Mouse (Mus musculus): Measurements from ENCODE around the gene Dctn5. TPM values are rescaled to one million over a fixed set of nuclear protein-coding genes. Genes with fewer than 3 reads are reported as not detected.
"Not testable (repeated sequence)": the region's sequence is repeated elsewhere in the genome, so short reads cannot be mapped to it uniquely, and the experiment has no call there.

Dctn5 gene
- polyA plus RNA-seq (2016; fragmentation: Nextera tagmentation; extraction: Ambion mirVana): 136 and 146 TPM in 2 replicates

- under 1% methylated on average over 54 of the region's 54 CpGs for WGBS
- peak within 1 kb of the TSS; percentile 83 for H3K4me3 ChIP-seq
- H3K36me3 ChIP-seq: peaks cover 33% of the 10 kb centered on the region
- peak within 1 kb of the TSS; percentile 84 for H3K4me2 ChIP-seq (replicated peaks)
- no peak within 1 kb of the TSS for H3K27ac ChIP-seq
- peak within 1 kb of the TSS; percentile 72 for H3K9ac ChIP-seq
- peaks cover 10% of the 10 kb centered on the region for H3K4me1 ChIP-seq
- no peaks in the 10 kb centered on the region for H3K27me3 ChIP-seq (replicated peaks)
- ATAC-seq (ENCODE audit: low FRiP score, low read depth): peak; percentile 96
- no peaks in the 10 kb centered on the region for H3K9me3 ChIP-seq
Measured at GRCm38 (mm10) chr7:122132497-122133337, at the start of gene Dctn5, which contains the start of gene Palb2. Gene Dctn5 (plus strand): TSS chr7:122133041. Gene Palb2 (minus strand): TSS chr7:122132985.

- WGBS: 94% methylated on average over 11 of the region's 11 CpGs
- Histone ChIP-seq H3K27me3 (replicated peaks) (no peaks in the 10 kb centered on the region), H3K27ac (no peak overlapping the region), H3K4me1 (no peaks in the 10 kb centered on the region), H3K9ac (no peak overlapping the region), H3K36me3 (peaks cover 75% of the 10 kb centered on the region), H3K9me3 (no peaks in the 10 kb centered on the region), H3K4me3 (no peak overlapping the region), H3K4me2 (replicated peaks) (no peak overlapping the region)
- no peak for ATAC-seq (ENCODE audit: low FRiP score, low read depth)
Measured at GRCm38 (mm10) chr7:122087195-122087982, 45.5 kb upstream of the Dctn5 start.

- no peaks in the 10 kb centered on the region for H3K4me1 ChIP-seq
- H3K4me2 ChIP-seq (replicated peaks): no peak overlapping the region
- WGBS: 95% methylated on average over 2 of the region's 2 CpGs
- no peaks in the 10 kb centered on the region for H3K9me3 ChIP-seq
- no peak for ATAC-seq (ENCODE audit: low FRiP score, low read depth)
- no peak overlapping the region for H3K4me3 ChIP-seq
- H3K27me3 ChIP-seq (replicated peaks): no peaks in the 10 kb centered on the region
- H3K9ac ChIP-seq: no peak overlapping the region
- H3K27ac ChIP-seq: no peak overlapping the region
- H3K36me3 ChIP-seq: peaks cover 70% of the 10 kb centered on the region
Measured at GRCm38 (mm10) chr7:122094564-122095330, 38.1 kb upstream of the Dctn5 start.

- WGBS: 95% methylated on average over 3 of the region's 3 CpGs
- ATAC-seq (ENCODE audit: low FRiP score, low read depth): no peak
- Histone ChIP-seq H3K9ac (no peak overlapping the region), H3K4me1 (peaks cover 8% of the 10 kb centered on the region), H3K27ac (no peak overlapping the region), H3K4me3 (no peak overlapping the region), H3K4me2 (replicated peaks) (no peak overlapping the region), H3K27me3 (replicated peaks) (no peaks in the 10 kb centered on the region), H3K36me3 (peaks cover 40% of the 10 kb centered on the region), H3K9me3 (no peaks in the 10 kb centered on the region)
Measured at GRCm38 (mm10) chr7:122098009-122098408, 34.8 kb upstream of the Dctn5 start.

- Histone ChIP-seq H3K27ac (no peak overlapping the region), H3K36me3 (peaks cover 30% of the 10 kb centered on the region), H3K4me2 (replicated peaks) (no peak overlapping the region), H3K4me1 (peaks cover 8% of the 10 kb centered on the region), H3K27me3 (replicated peaks) (no peaks in the 10 kb centered on the region), H3K9me3 (no peaks in the 10 kb centered on the region), H3K4me3 (no peak overlapping the region), H3K9ac (no peak overlapping the region)
- WGBS: 78% methylated on average over 4 of the region's 4 CpGs
- no peak for ATAC-seq (ENCODE audit: low FRiP score, low read depth)
Measured at GRCm38 (mm10) chr7:122099222-122099621, 33.6 kb upstream of the Dctn5 start.

GRCm38 (mm10) chr7:122101014-122101746, 31.7 kb upstream of the Dctn5 start:
- Histone ChIP-seq H3K9ac (peak overlapping the region; percentile 84), H3K4me3 (peak overlapping the region; percentile 82), H3K4me2 (replicated peaks) (peak overlapping the region; percentile 80), H3K36me3 (peaks cover 11% of the 10 kb centered on the region)
- not testable (repeated sequence) for H3K27me3 ChIP-seq (replicated peaks); H3K4me1 ChIP-seq; H3K27ac ChIP-seq; H3K9me3 ChIP-seq
- peak; percentile 65 for ATAC-seq (ENCODE audit: low FRiP score, low read depth)
- 7% methylated on average over 28 of the region's 28 CpGs for WGBS

- Histone ChIP-seq H3K27me3 (replicated peaks) (no peaks in the 10 kb centered on the region), H3K9ac (peak within 1 kb of the TSS; percentile 84), H3K4me2 (replicated peaks) (peak within 1 kb of the TSS; percentile 80), H3K27ac (no peak within 1 kb of the TSS), H3K36me3 (peaks cover 8% of the 10 kb centered on the region), H3K4me1 (peaks cover 8% of the 10 kb centered on the region), H3K9me3 (no peaks in the 10 kb centered on the region), H3K4me3 (peak within 1 kb of the TSS; percentile 82)
- ATAC-seq (ENCODE audit: low FRiP score, low read depth): peak; percentile 96
- WGBS: under 1% methylated on average over 34 of the region's 43 CpGs
Measured at GRCm38 (mm10) chr7:122101747-122102244, 31.0 kb upstream of the Dctn5 start, which contains the start of gene Ndufab1. Gene Ndufab1 (minus strand): TSS chr7:122101886.

GRCm38 (mm10) chr7:122108206-122108605, 24.6 kb upstream of the Dctn5 start:
- 95% methylated on average over 6 of the region's 6 CpGs for WGBS
- Histone ChIP-seq H3K27ac (no peak overlapping the region), H3K27me3 (replicated peaks) (no peaks in the 10 kb centered on the region), H3K4me1 (no peaks in the 10 kb centered on the region), H3K9ac (no peak overlapping the region), H3K36me3 (peaks cover 17% of the 10 kb centered on the region), H3K4me3 (no peak overlapping the region), H3K4me2 (replicated peaks) (no peak overlapping the region), H3K9me3 (no peaks in the 10 kb centered on the region)
- ATAC-seq (ENCODE audit: low FRiP score, low read depth): no peak

- Histone ChIP-seq H3K9ac (no peak overlapping the region), H3K27me3 (replicated peaks) (no peaks in the 10 kb centered on the region), H3K4me2 (replicated peaks) (no peak overlapping the region), H3K36me3 (peaks cover 54% of the 10 kb centered on the region), H3K9me3 (no peaks in the 10 kb centered on the region), H3K4me3 (no peak overlapping the region), H3K27ac (no peak overlapping the region), H3K4me1 (no peaks in the 10 kb centered on the region)
- WGBS: 89% methylated on average over 4 of the region's 4 CpGs
- ATAC-seq (ENCODE audit: low FRiP score, low read depth): no peak
Measured at GRCm38 (mm10) chr7:122123518-122123917, 9.3 kb upstream of the Dctn5 start.

- Histone ChIP-seq H3K4me3 (no peak overlapping the region), H3K36me3 (peaks cover 49% of the 10 kb centered on the region), H3K4me1 (no peaks in the 10 kb centered on the region), H3K27me3 (replicated peaks) (no peaks in the 10 kb centered on the region), H3K27ac (no peak overlapping the region), H3K4me2 (replicated peaks) (no peak overlapping the region), H3K9ac (no peak overlapping the region), H3K9me3 (no peaks in the 10 kb centered on the region)
- WGBS: 76% methylated on average over 8 of the region's 8 CpGs
- no peak for ATAC-seq (ENCODE audit: low FRiP score, low read depth)
Measured at GRCm38 (mm10) chr7:122125636-122126035, 7.2 kb upstream of the Dctn5 start.

GRCm38 (mm10) chr7:122126946-122127345, 5.9 kb upstream of the Dctn5 start:
- no peak overlapping the region for H3K9ac ChIP-seq
- H3K36me3 ChIP-seq: peaks cover 43% of the 10 kb centered on the region
- H3K4me3 ChIP-seq: no peak overlapping the region
- H3K4me2 ChIP-seq (replicated peaks): no peak overlapping the region
- no peaks in the 10 kb centered on the region for H3K9me3 ChIP-seq
- no peak for ATAC-seq (ENCODE audit: low FRiP score, low read depth)
- no peaks in the 10 kb centered on the region for H3K27me3 ChIP-seq (replicated peaks)
- H3K4me1 ChIP-seq: no peaks in the 10 kb centered on the region; the same call in 1 of the 2 replicates
- WGBS: 95% methylated on average over 11 of the region's 11 CpGs
- no peak overlapping the region for H3K27ac ChIP-seq
